Mouse (Mus musculus) CH12.LX (cell line): ENCODE data around the gene Morn5. TPM values are rescaled to one million over a fixed set of nuclear protein-coding genes. Genes with fewer than 3 reads are reported as not detected.

Experiments
- DNase-seq: peaks from one replicate; pipeline ENCODE4 v3.0.0-alpha.2; 2013; ENCODE audit errors: extremely low read depth
- H3K27ac ChIP-seq: 2 replicates; pipeline ENCODE4 v1.5.1; 2012; ENCODE audit warnings: low read depth, mild to moderate bottlenecking, control low read depth, moderate library complexity; ENCODE audit not compliant: insufficient read depth
- H3K27me3 ChIP-seq: replicated peaks from 2 replicates; pipeline ENCODE3; 2012; ENCODE audit warnings: inconsistent platforms
- H3K36me3 ChIP-seq, 2 experiments: replicated peaks in 1 of 2; 2 replicates each; pipeline versions ENCODE3 to v1.6.1; 2012; ENCODE audit warnings: inconsistent platforms in 1 of 2, low read length in 1 of 2, mild to moderate bottlenecking in 1 of 2, mixed read lengths in 1 of 2, moderate library complexity in 1 of 2; ENCODE audit not compliant: control insufficient read depth in 1 of 2, insufficient read depth in 1 of 2
- H3K4me1 ChIP-seq, 2 experiments: 2 replicates each; pipeline ENCODE4 v1.6.1; 2012; ENCODE audit warnings: inconsistent platforms in 1 of 2, moderate library complexity in 1 of 2; ENCODE audit not compliant: insufficient read depth in 2 of 2, control insufficient read depth in 1 of 2
- H3K4me2 ChIP-seq: 2 replicates; pipeline ENCODE4 v1.6.1; 2012; ENCODE audit warnings: low read depth, mild to moderate bottlenecking, control low read depth; ENCODE audit not compliant: poor library complexity, insufficient read depth, severe bottlenecking
- H3K4me3 ChIP-seq, 3 experiments: fragments of 150-350 bp in 1 of 3; sonication (generic) in 1 of 3; replicated peaks in 1 of 3; 2 replicates each; pipeline versions ENCODE3 to v1.5.1; 2011 to 2012; ENCODE audit warnings: low read depth in 2 of 3, low read length in 2 of 3, mild to moderate bottlenecking in 2 of 3, moderate library complexity in 2 of 3, control low read depth in 1 of 3, improper control_type of control experiment in 1 of 3, inconsistent platforms in 1 of 3, mixed read lengths in 1 of 3; ENCODE audit not compliant: poor library complexity in 1 of 3
- H3K79me2 ChIP-seq: replicated peaks from 2 replicates; pipeline ENCODE4 v1.6.1; 2012; ENCODE audit warnings: mild to moderate bottlenecking, moderate library complexity; ENCODE audit not compliant: control insufficient read depth, poor library complexity, insufficient read depth, severe bottlenecking; ENCODE audit errors: extremely low read depth
- H3K9ac ChIP-seq: 2 replicates; pipeline ENCODE4 v1.6.1; 2012; ENCODE audit warnings: low read depth, mild to moderate bottlenecking, control low read depth, moderate library complexity; ENCODE audit not compliant: insufficient read depth
- H3K9me3 ChIP-seq: replicated peaks from 2 replicates; pipeline ENCODE3; 2012; ENCODE audit warnings: low read length, inconsistent platforms, mixed read lengths
- CTCF ChIP-seq, 2 experiments: IDR thresholded peaks in 1 of 2; conservative IDR thresholded peaks in 1 of 2; 2 replicates each; pipeline ENCODE4 v1.5.1; 2011 to 2012; ENCODE audit warnings: low read depth in 2 of 2, low read length in 2 of 2, improper control_type of control experiment in 1 of 2, inconsistent platforms in 1 of 2, mild to moderate bottlenecking in 1 of 2, moderate library complexity in 1 of 2
- E2F4 ChIP-seq: IDR thresholded peaks from 2 replicates; pipeline ENCODE4 v1.6.1; 2011; ENCODE audit warnings: low read depth, low read length, improper control_type of control experiment; ENCODE audit not compliant: insufficient replicate concordance
- ELF1 ChIP-seq: IDR thresholded peaks from 2 replicates; pipeline ENCODE4 v1.6.1; 2014; ENCODE audit warnings: low read depth, mild to moderate bottlenecking, inconsistent platforms, low read length, improper control_type of control experiment
- EP300 ChIP-seq: IDR thresholded peaks from 2 replicates; pipeline ENCODE4 v1.6.1; 2011; ENCODE audit warnings: low read length, improper control_type of control experiment
- GABPA ChIP-seq: IDR thresholded peaks from 2 replicates; pipeline ENCODE4 v1.6.1; 2012; ENCODE audit warnings: low read depth, low read length, improper control_type of control experiment, inconsistent platforms; ENCODE audit not compliant: insufficient replicate concordance
- HCFC1 ChIP-seq: IDR thresholded peaks from 2 replicates; pipeline ENCODE4 v1.6.1; 2012; ENCODE audit warnings: low read depth, mild to moderate bottlenecking, inconsistent platforms, low read length, improper control_type of control experiment
- JUND ChIP-seq: conservative IDR thresholded peaks from 2 replicates; pipeline ENCODE4 v1.6.1; 2011; ENCODE audit warnings: low read depth, low read length, improper control_type of control experiment
- KAT2A ChIP-seq: IDR thresholded peaks from 2 replicates; pipeline ENCODE4 v1.6.1; 2012; ENCODE audit warnings: low read length, improper control_type of control experiment, inconsistent platforms; ENCODE audit not compliant: insufficient replicate concordance
- MAX ChIP-seq: IDR thresholded peaks from 2 replicates; pipeline ENCODE4 v1.6.1; 2011; ENCODE audit warnings: low read length, improper control_type of control experiment
- MAZ ChIP-seq: IDR thresholded peaks from 2 replicates; pipeline ENCODE4 v1.6.1; 2012; ENCODE audit warnings: low read depth, mild to moderate bottlenecking, inconsistent platforms, low read length, improper control_type of control experiment, moderate library complexity
- MXI1 ChIP-seq: IDR thresholded peaks from 2 replicates; pipeline ENCODE4 v1.6.1; 2011; ENCODE audit warnings: mild to moderate bottlenecking, low read depth, low read length, improper control_type of control experiment
- NRF1 ChIP-seq: IDR thresholded peaks from 2 replicates; pipeline ENCODE4 v1.6.1; 2014; ENCODE audit warnings: low read depth, mild to moderate bottlenecking, inconsistent platforms, low read length, improper control_type of control experiment, moderate library complexity
- RAD21 ChIP-seq: IDR thresholded peaks from 2 replicates; pipeline ENCODE4 v1.6.1; 2011; ENCODE audit warnings: low read depth, mild to moderate bottlenecking, low read length, improper control_type of control experiment, moderate library complexity
- RCOR1 ChIP-seq: conservative IDR thresholded peaks from 2 replicates; pipeline ENCODE4 v1.6.1; 2012; ENCODE audit warnings: low read depth, mild to moderate bottlenecking, inconsistent platforms, low read length, improper control_type of control experiment
- TCF12 ChIP-seq: IDR thresholded peaks from 2 replicates; pipeline ENCODE4 v1.6.1; 2014; ENCODE audit warnings: low read depth, mild to moderate bottlenecking, inconsistent platforms, low read length, improper control_type of control experiment
- USF1 ChIP-seq: IDR thresholded peaks from 2 replicates; pipeline ENCODE4 v1.6.1; 2014; ENCODE audit warnings: low read depth, mild to moderate bottlenecking, inconsistent platforms, low read length, improper control_type of control experiment
- ZC3H11A ChIP-seq: IDR thresholded peaks from 2 replicates; pipeline ENCODE4 v1.6.1; 2012; ENCODE audit warnings: low read depth, mild to moderate bottlenecking, inconsistent platforms, low read length, improper control_type of control experiment
- ZKSCAN1 ChIP-seq: IDR thresholded peaks from 2 replicates; pipeline ENCODE4 v1.6.1; 2012; ENCODE audit warnings: low read depth, inconsistent platforms, low read length, improper control_type of control experiment, borderline replicate concordance
- ZMIZ1 ChIP-seq: IDR thresholded peaks from 2 replicates; pipeline ENCODE4 v1.6.1; 2012; ENCODE audit warnings: low read depth, mild to moderate bottlenecking, inconsistent platforms, low read length, improper control_type of control experiment
- dilution Hi-C: fragments of 300-500 bp; cut with MboI; formaldehyde crosslinking; loops from 2 replicates; pipeline ENCODE4 v1.14.3; 2020; ENCODE audit warnings: low sequenced_read_pairs; ENCODE audit not compliant: extremely low pct_unique_long_range_greater_than_20kb, extremely low pct_ligation_motif_present
- in situ Hi-C: fragments of 300-500 bp; cut with MboI; formaldehyde crosslinking; loops from 3 replicates; pipeline ENCODE4 v1.14.3; 2019; ENCODE audit warnings: low sequenced_read_pairs, low pct_ligation_motif_present, low pct_unique_long_range_greater_than_20kb, mixed read lengths
- polyA plus RNA-seq: library from polyadenylated mRNA; unstranded; fragments of >175 nt; gene quantifications from 2 replicates; pipeline ENCODE4 v1.2.1, GENCODE M21; 2012; ENCODE audit warnings: low read depth; ENCODE audit not compliant: insufficient read length
- total RNA-seq, 2 experiments: library from RNA; depleted of rRNA; stranded (reverse); fragments of 300-350 nt in 1 of 2; fragments of >200 nt in 1 of 2; gene quantifications; 2 replicates each; pipeline ENCODE4 v1.2.3; 2012 to 2014

Morn5 gene
- total and polyA plus RNA-seq, 3 experiments, result 0.38 TPM; not detected in 2

DNA sequence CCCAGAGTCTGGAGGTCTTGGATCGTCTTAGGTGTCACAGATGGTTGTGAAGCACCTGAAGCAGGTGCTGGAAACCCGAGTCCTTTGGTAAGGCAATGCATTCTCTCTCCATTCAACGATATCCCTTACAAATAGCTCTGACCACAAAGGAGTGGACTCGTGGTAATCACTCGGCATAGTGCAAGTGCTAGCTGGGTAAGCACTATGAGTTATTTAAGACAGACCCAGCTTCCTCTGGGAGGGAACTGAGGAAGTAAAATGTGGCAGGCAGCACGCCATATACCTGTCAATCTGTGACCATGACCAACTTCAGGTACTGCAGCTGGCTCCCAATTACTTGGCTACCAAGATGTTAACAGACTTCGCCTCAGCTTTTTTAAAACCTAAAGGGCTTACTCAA is 14.4 kb upstream of the Morn5 start:
- Histone ChIP-seq H3K4me3 (no peak overlapping the region), H3K9me3 (no peaks in the 10 kb centered on the region), H3K27me3 (no peaks in the 10 kb centered on the region), H3K4me1 (no peaks in the 10 kb centered on the region), H3K27ac (no peak overlapping the region), H3K4me2 (no peak overlapping the region), H3K9ac (no peak overlapping the region), H3K79me2 (no peaks in the 10 kb centered on the region), H3K36me3 (peaks cover 31 to 50% of the 10 kb centered on the region in 2 experiments)
- DNase-seq, result no peak
- TF ChIP-seq MAX, result no peak
- no peak for TF ChIP-seq EP300
- no peak for TF ChIP-seq RCOR1
- no peak for TF ChIP-seq E2F4
- TF ChIP-seq NRF1, result no peak
- in situ Hi-C loops (no loop called here), dilution Hi-C loops (no loop called here)

DNA sequence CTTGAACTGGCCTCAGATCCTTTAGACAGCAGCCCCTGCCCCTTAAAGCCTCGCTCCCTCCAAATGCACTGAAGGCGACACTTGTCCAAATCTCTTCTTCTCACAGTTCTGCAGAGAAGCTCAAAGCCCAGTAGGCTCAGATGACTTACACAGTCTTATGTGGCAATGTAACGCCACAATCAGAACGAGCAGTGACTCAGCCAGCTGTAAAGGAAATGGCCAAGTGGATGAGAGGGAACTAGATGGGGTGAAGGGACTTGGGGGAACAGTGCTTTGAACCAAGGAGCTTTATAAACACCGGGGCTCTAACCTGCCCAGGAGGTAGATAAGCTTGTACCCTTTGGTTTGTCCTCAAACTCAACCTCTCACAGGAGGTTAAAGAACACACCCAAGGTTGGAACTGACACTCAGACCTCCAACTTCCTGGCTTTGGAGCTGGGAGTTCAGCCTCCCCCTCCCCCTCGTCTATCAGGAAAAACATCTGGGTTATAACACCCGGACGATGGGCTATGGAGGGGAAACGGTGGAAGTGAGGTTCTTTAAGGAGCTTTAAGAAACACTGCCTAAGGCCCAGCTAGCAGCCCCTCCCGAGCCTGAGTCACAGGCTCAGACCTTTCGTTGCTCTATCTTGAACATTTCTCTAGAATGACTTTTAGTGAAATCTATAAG is 13.7 kb upstream of the Morn5 start:
- H3K79me2 ChIP-seq, result no peaks in the 10 kb centered on the region; the same call in 1 of the 2 replicates
- TF ChIP-seq JUND, result no peak
- TF ChIP-seq MXI1, result no peak
- TF ChIP-seq E2F4, result no peak
- no peak for TF ChIP-seq KAT2A
- no peak for TF ChIP-seq CTCF (conservative IDR thresholded peaks at IDR 0.05 in 1 of 2, IDR thresholded peaks at IDR 0.05 in 1 of 2; ENCODE audit: low read depth in 2 of 2, low read length in 2 of 2)
- no peak for TF ChIP-seq ELF1
- TF ChIP-seq ZC3H11A, result no peak
- TF ChIP-seq ZKSCAN1, result no peak
- TF ChIP-seq GABPA, result no peak
- no peak for TF ChIP-seq MAZ
- TF ChIP-seq ZMIZ1, result no peak
- no peak for TF ChIP-seq RCOR1
- no peak for TF ChIP-seq MAX
- no peak for TF ChIP-seq RAD21
- TF ChIP-seq HCFC1, result no peak
- no peak for TF ChIP-seq TCF12
- no peak for TF ChIP-seq USF1
- H3K4me2 ChIP-seq, result no peak overlapping the region
- no peak overlapping the region for H3K4me3 ChIP-seq
- dilution Hi-C loops (no loop called here), in situ Hi-C loops (no loop called here)
- no peaks in the 10 kb centered on the region for H3K9me3 ChIP-seq
- no peak overlapping the region for H3K9ac ChIP-seq
- H3K4me1 ChIP-seq, result no peaks in the 10 kb centered on the region
- H3K27me3 ChIP-seq, result no peaks in the 10 kb centered on the region
- H3K36me3 ChIP-seq, result peaks cover 31 to 57% of the 10 kb centered on the region in 2 experiments
- H3K27ac ChIP-seq, result no peak overlapping the region
- no peak for DNase-seq
